Mouse (Mus musculus) testis, adult 2 months (tissue): ENCODE results near the gene Il12a.

ENCODE experiments used
- CTCF ChIP-seq: fragments of 200-500 bp; IDR thresholded peaks from 2 replicates; pipeline ENCODE4 v1.5.1; 2012; ENCODE audit warnings: low read depth, mild to moderate bottlenecking, inconsistent platforms, low read length, moderate library complexity; ENCODE audit not compliant: control insufficient read depth, insufficient read depth, insufficient replicate concordance
- POLR2A ChIP-seq: fragments of 200-500 bp; IDR thresholded peaks from 2 replicates; pipeline ENCODE4 v1.6.1; 2012; ENCODE audit warnings: low read depth, mild to moderate bottlenecking, inconsistent platforms, low read length, moderate library complexity; ENCODE audit not compliant: control insufficient read depth

DNA sequence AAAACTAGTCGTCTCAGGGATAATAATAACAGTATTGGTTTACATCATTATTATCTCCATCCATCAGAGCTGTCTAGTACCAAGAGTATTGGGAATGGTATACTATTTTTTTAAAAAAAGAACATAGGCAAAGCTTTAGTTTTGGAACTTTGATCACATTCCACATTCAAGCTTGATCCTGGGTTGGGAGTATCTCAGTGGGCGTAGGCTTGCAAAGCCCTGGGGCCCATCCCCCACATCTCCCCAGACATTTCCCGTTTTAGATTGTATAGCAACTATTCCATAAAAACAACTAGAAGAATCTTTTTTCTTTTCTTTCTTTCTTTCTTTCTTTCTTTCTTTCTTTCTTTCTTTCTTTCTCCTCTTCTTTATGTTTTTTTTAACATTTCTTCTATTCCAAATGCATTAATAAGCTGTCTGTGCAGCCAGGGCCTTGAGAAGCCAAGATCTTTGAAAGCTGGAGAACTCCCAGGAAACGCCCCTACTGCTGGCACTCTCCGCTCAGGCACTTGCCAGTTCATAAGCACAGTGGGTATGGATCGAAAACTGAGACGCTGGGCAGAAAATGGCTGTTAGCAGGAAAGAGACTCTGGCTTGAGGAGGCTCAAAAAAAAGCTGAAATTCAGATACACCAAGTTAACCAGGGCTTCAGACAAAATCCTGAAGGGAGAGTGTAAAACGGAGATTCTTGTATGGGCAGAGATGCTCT is 3.4 kb upstream of the Il12a start:
- TF ChIP-seq CTCF = no peak
- TF ChIP-seq POLR2A = no peak
